Mouse (Mus musculus): ENCODE data around the gene Mmgt2.

Mmgt2 gene

GRCm38 (mm10) chr11:62706141-62706540, 57.7 kb downstream of the Mmgt2 start:
- no peak for DNase-seq (ENCODE audit: low spot score)

DNA sequence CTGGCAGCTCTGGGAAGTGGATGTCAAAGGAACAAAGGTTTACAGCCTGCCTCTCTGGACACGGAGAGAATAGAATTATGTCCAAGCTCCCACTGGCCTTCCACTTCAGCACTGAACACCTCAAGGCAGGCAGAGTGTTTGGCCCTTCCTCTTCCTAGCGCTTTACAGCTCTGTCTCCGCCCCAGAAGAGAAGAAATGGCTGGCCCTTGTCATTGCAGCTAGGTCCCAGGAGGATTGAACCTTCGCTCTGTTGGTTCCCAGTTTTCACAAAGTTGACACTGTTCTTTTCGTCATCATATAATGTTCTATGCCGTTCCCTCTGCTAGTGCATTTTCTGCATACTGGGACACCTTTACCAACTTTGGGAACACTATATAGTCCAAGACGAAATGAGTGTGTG, 59.8 kb downstream of the Mmgt2 start:
- no peak for DNase-seq (ENCODE audit: low spot score)

- no peak for DNase-seq (ENCODE audit: low spot score)
These were observed 62.2 kb downstream of the Mmgt2 start for GRCm38 (mm10) chr11:62710657-62711056.

Data from adipocyte (in vitro differentiated cells).